Mouse (Mus musculus) stomach, embryonic 14.5 days (tissue): ENCODE data around the gene Rps19. TPM values are rescaled to one million over a fixed set of nuclear protein-coding genes. Genes with fewer than 3 reads are reported as not detected.
"Not testable (repeated sequence)": the region's sequence is repeated elsewhere in the genome, so short reads cannot be mapped to it uniquely, and the experiment has no call there.

Source experiments
- ATAC-seq: fragments of 200-750 bp; cut with Nextera tagmentation; 2 replicates; pipeline ENCODE4 v1.8.0; 2017; ENCODE audit warnings: low read depth, moderate TSS enrichment; ENCODE audit not compliant: insufficient number of reproducible peaks, insufficient read depth, low FRiP score
- H3K27ac ChIP-seq: fragments of 300-500 bp; sonication (generic); 2 replicates; pipeline ENCODE4 v1.5.1; 2014; ENCODE audit warnings: mild to moderate bottlenecking, low read length, moderate library complexity, mixed read lengths
- H3K27me3 ChIP-seq: fragments of 300-500 bp; sonication (generic); 2 replicates; pipeline ENCODE4 v1.6.1; 2014; ENCODE audit warnings: low read length, control low read depth, mixed read lengths; ENCODE audit not compliant: control insufficient read depth, insufficient read depth
- H3K36me3 ChIP-seq: fragments of 300-500 bp; sonication (generic); 2 replicates; pipeline ENCODE4 v1.6.1; 2014; ENCODE audit warnings: mild to moderate bottlenecking, control low read depth, low read length, moderate library complexity, mixed read lengths; ENCODE audit not compliant: control insufficient read depth, insufficient read depth
- H3K4me1 ChIP-seq: fragments of 300-500 bp; sonication (generic); 2 replicates; pipeline ENCODE4 v1.6.1; 2014; ENCODE audit warnings: low read length, control low read depth, mixed read lengths; ENCODE audit not compliant: control insufficient read depth, insufficient read depth
- H3K4me2 ChIP-seq: fragments of 300-500 bp; sonication (generic); replicated peaks from 2 replicates; pipeline ENCODE4 v1.6.1; 2014; ENCODE audit warnings: low read depth, low read length, control low read depth
- H3K4me3 ChIP-seq: fragments of 300-500 bp; sonication (generic); 2 replicates; pipeline ENCODE4 v1.5.1; 2014; ENCODE audit warnings: low read depth, low read length, control low read depth
- H3K9ac ChIP-seq: fragments of 300-500 bp; sonication (generic); replicated peaks from 2 replicates; pipeline ENCODE4 v1.6.1; 2014; ENCODE audit warnings: low read depth, mild to moderate bottlenecking, control low read depth, low read length, moderate library complexity, mixed read lengths
- H3K9me3 ChIP-seq: fragments of 300-500 bp; sonication (generic); 2 replicates; pipeline ENCODE4 v1.6.1; 2016; ENCODE audit warnings: low read depth, low read length, control low read depth; ENCODE audit not compliant: control insufficient read depth
- WGBS: fragments of 180-500 bp; shearing (Covaris S2); extraction: QIAGEN DNeasy Blood & Tissue Kit; methylation state at CpG from one replicate; pipeline ENCODE4 v1.1.7; 2014; 5-methylcytosine and 5-hydroxymethylcytosine counted together
- polyA plus RNA-seq: library from polyadenylated mRNA; unstranded; fragments of >200 nt; fragmentation: Nextera tagmentation; extraction: Ambion mirVana; gene quantifications from 2 replicates; pipeline ENCODE4 v1.2.1, GENCODE M21; 2014

Rps19 gene
- polyA plus RNA-seq, 1 experiment from 2014 or later = 3,445 TPM

DNA sequence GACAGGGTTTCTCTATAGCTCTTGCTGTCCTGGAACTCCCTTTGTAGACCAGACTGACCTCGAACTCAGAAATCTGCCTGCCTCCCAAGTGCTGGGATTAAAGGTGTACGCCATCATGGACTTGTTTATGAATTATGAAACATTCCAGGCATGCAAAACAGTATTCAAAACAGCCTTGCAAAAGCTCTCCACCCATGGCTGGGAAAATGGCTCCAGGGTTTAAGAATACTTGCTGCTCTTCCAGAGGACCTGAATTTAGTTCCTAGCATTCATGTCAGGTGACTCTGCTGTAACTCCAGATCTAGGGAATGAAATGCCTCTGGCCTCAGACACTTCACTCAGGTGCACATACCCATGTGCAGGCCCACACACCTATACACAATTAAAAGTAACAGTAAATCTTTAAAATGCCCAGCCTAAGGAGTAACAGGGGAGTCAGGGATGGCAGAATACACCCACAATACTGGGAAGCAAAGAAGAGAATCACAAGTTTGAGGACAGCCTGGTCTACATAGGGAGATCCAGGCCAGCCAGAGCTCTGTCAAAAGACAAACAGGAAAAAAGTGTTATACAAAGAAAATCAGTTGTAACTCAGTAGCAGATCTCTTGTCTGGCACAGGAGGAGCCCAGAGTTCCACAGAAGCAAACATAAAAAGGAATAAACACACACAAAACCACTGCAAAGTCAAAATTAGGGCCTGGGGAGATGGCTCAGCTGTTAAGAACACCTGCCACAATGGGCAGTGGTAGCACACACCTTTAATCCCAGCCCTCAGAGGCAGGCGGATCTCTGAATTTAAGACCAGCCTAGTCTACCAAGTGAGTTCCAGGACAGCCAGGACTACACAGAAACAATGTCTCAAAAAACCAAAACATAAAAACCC, 7.3 kb downstream of the Rps19 start:
- H3K4me3 ChIP-seq = no peak overlapping the region
- no peaks in the 10 kb centered on the region for H3K27me3 ChIP-seq
- H3K4me2 ChIP-seq = no peak overlapping the region
- H3K36me3 ChIP-seq = peaks cover 43% of the 10 kb centered on the region
- ATAC-seq = no peak
- 69% methylated on average over 3 of the region's 3 CpGs for WGBS
- H3K9me3 ChIP-seq = no peaks in the 10 kb centered on the region
- peaks cover 9% of the 10 kb centered on the region; the same call in 1 of the 2 replicates for H3K4me1 ChIP-seq
- no peak overlapping the region for H3K9ac ChIP-seq
- no peak overlapping the region for H3K27ac ChIP-seq

- Histone ChIP-seq H3K4me1 (peaks cover 3% of the 10 kb centered on the region; the same call in 1 of the 2 replicates), H3K9ac (no peak overlapping the region), H3K27ac (no peak overlapping the region), H3K9me3 (no peaks in the 10 kb centered on the region), H3K4me2 (no peak overlapping the region), H3K36me3 (peaks cover 38% of the 10 kb centered on the region), H3K4me3 (no peak overlapping the region), H3K27me3 (no peaks in the 10 kb centered on the region)
- ATAC-seq = no peak
- WGBS = 75% methylated on average over 2 of the region's 2 CpGs
These were observed 8.0 kb downstream of the Rps19 start for GRCm38 (mm10) chr7:24892125-24892583.

- not testable (repeated sequence) for H3K27me3 ChIP-seq, H3K4me1 ChIP-seq, H3K36me3 ChIP-seq, H3K9me3 ChIP-seq, ATAC-seq, H3K4me3 ChIP-seq, H3K27ac ChIP-seq, H3K4me2 ChIP-seq, H3K9ac ChIP-seq
- 91% methylated on average over 2 of the region's 2 CpGs for WGBS
These were observed 11.6 kb downstream of the Rps19 start for GRCm38 (mm10) chr7:24895749-24896148.

DNA sequence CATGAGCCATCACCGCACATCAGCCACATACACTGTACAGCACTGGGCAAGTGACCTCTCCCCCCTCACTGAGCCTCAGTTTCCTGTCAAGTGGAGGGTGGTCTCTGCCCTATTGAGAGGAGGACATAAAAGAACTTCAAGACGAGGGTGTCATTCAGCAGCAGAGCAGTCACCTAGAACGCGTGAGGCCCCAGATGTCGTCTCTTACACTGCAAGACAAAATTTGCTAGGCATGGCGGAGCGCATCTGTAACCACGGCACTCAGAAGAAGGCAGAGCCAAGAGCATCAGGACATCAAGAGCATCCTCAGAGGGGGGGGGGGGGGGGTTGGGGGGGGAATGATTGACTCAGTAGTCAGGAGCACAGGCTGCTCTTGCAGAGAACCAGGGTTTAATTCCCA, 12.1 kb downstream of the Rps19 start:
- Histone ChIP-seq H3K4me1 (no peaks in the 10 kb centered on the region), H3K9ac (no peak overlapping the region), H3K4me3 (no peak overlapping the region), H3K4me2 (no peak overlapping the region), H3K9me3 (no peaks in the 10 kb centered on the region), H3K36me3 (no peaks in the 10 kb centered on the region; the same call in 1 of the 2 replicates), H3K27ac (no peak overlapping the region), H3K27me3 (no peaks in the 10 kb centered on the region)
- ATAC-seq = no peak
- WGBS = 84% methylated on average over 8 of the region's 8 CpGs

GRCm38 (mm10) chr7:24897224-24897623, 13.1 kb downstream of the Rps19 start, which contains the start of gene Cd79a:
TSS of gene Cd79a (plus strand) at chr7:24897381.
- Histone ChIP-seq H3K36me3 (no peaks in the 10 kb centered on the region), H3K4me3 (no peak within 1 kb of the TSS), H3K4me2 (no peak within 1 kb of the TSS), H3K4me1 (peaks cover 2% of the 10 kb centered on the region; the same call in 1 of the 2 replicates), H3K27me3 (no peaks in the 10 kb centered on the region), H3K27ac (no peak within 1 kb of the TSS), H3K9ac (no peak within 1 kb of the TSS), H3K9me3 (no peaks in the 10 kb centered on the region)
- 68% methylated on average over 12 of the region's 12 CpGs for WGBS
- ATAC-seq = no peak

DNA sequence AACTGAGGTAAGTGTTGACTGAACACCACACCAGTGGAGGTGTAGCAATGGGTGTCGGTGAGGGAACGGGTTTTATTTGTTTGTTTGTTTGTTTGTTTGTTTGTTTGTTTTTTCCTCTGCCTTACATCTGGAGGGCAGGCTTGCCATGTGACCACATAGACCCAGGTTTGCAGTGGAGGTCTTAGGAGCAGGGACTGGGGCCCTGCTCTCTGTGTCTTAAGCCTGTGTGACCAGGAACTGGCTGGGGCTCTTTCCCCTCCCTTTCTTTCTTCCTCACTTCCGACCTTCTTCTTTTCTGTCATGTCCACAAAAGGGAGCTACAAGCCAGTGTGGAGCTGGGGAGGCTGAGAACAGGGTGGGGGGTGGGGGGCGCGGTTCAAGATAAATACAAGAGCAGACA, 13.8 kb downstream of the Rps19 start:
- Histone ChIP-seq H3K9me3 (no peaks in the 10 kb centered on the region), H3K4me3 (no peak overlapping the region), H3K27ac (no peak overlapping the region), H3K4me1 (peaks cover 5% of the 10 kb centered on the region; the same call in 1 of the 2 replicates), H3K4me2 (no peak overlapping the region), H3K27me3 (no peaks in the 10 kb centered on the region), H3K36me3 (no peaks in the 10 kb centered on the region), H3K9ac (no peak overlapping the region)
- no peak for ATAC-seq
- WGBS = 74% methylated on average over 5 of the region's 5 CpGs

DNA sequence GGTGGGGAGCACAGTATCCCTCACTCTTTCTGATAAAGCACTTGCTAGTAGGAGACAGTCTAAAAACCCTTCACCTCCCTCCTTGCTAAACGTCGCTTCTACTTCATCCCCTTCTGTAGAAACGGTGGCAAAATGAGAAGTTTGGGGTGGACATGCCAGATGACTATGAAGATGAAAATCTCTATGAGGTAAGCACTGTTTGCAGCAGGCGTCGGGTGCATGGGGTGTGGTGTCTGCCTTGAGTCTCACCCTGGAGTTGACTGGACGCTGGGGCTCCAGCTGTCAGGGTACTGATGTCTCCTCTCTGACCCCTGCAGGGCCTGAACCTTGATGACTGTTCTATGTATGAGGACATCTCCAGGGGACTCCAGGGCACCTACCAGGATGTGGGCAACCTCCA, 16.9 kb downstream of the Rps19 start:
- no peak overlapping the region for H3K4me2 ChIP-seq
- H3K27me3 ChIP-seq = no peaks in the 10 kb centered on the region
- H3K4me3 ChIP-seq = no peak overlapping the region
- ATAC-seq = no peak
- H3K9me3 ChIP-seq = no peaks in the 10 kb centered on the region
- no peaks in the 10 kb centered on the region for H3K36me3 ChIP-seq
- H3K4me1 ChIP-seq = peaks cover 11% of the 10 kb centered on the region; the same call in 1 of the 2 replicates
- H3K27ac ChIP-seq = no peak overlapping the region
- no peak overlapping the region for H3K9ac ChIP-seq
- 70% methylated on average over 6 of the region's 6 CpGs for WGBS

GRCm38 (mm10) chr7:24901842-24902241, 17.7 kb downstream of the Rps19 start:
- Histone ChIP-seq H3K27ac (no peak overlapping the region), H3K4me3 (no peak overlapping the region)

More at GRCm38 (mm10) chr7:24901842-24902241, 17.7 kb downstream of the Rps19 start:
- H3K9me3 ChIP-seq = no peaks in the 10 kb centered on the region
- no peak overlapping the region for H3K4me2 ChIP-seq
- H3K36me3 ChIP-seq = no peaks in the 10 kb centered on the region
- H3K27me3 ChIP-seq = no peaks in the 10 kb centered on the region
- WGBS = 60% methylated on average over 1 of the region's 1 CpGs
- ATAC-seq = no peak
- H3K9ac ChIP-seq = no peak overlapping the region
- H3K4me1 ChIP-seq = peaks cover 18% of the 10 kb centered on the region
